Mouse (Mus musculus): ENCODE measurements around the gene Nxn. TPM values are rescaled to one million over a fixed set of nuclear protein-coding genes. Genes with fewer than 3 reads are reported as not detected.
A peak's percentile ranks its signal among the peaks of the same experiment; 100 is the strongest.
"Not testable (repeated sequence)": the region's sequence is repeated elsewhere in the genome, so short reads cannot be mapped to it uniquely, and the experiment has no call there.

Nxn gene
- total RNA-seq, 2 experiments from 2014 or later: 15.5 to 17.4 TPM

DNA sequence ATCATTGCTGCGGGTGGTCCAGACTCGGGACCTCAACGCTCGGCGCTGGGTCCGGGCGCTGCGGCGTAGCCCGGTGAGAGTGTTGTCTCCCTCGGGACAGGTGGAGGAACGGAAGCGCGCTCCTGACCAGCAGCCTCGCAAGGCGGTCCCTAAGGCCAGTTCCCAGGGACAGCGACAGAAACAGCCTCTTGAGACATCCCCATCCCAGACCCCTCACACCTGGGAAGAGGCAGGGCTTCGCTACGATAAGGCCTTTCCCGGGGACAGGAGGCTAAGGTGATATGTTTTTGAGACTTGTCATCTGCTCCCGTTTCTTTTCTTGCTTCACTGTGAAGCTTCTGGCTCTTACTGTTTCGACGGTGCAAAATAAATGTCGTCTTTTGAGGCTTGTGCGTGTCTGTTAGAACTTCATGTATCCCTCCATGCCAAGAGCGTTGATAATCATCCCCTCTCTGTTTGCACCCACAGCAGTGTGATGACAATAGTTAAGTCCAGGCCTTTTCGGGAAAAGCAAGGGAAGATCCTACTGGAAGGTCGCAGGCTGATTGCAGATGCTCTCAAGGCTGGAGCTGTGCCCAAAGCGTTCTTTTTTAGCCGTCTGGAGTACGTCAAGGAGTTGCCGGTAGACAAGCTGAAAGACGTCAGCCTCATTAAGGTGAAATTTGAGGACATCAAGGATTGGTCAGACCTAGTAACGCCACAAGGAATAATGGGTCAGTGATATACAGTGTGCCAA lies 155.0 kb downstream of the Nxn start:
- no peak for DNase-seq
- intact Hi-C loops (cut with DNase I): no loop called here

DNA sequence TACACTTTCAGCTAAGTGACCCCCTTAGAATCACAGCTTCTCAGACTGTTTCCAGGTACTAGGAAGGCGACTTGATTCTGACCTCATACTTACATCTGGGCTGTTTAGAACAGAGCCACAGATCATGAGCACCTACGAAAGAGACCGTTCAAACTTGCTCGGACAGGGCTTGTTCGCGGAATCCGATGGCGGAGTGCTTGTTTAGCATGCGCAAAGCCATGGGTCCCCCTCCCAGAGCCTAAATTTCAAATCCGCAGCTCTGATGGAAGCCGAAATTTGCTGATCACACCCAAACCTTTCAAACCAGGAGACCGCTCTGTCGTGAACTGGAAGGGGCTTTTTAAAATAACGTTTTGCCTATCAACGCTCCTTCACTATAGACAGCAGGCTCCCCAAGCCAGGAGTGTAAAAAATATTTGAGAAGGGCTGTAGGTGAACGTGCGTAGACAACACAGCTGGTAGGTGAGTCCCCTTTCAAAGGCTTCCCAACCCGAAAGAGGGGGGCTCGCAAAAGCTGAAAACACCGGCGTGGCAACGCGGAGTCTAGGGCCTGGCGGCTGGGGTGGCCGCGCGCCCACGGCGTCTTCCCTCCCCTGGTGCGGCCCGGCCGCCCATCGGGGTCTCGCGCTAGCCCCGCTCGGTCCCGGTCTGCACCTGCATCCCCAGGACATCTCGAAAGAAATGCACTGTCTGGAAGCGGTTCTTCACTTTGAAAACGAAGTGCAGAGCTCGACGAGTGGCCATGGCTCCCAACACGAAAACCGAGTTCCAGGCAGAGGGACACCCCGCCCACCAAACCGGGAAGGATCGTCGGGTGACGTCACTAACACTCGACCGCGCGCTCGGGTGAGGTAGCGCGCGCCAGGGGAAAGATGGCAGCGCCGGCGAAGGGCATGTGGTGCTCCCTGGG lies 155.8 kb downstream of the Nxn start, which contains the start of the genes Mrm3 and Glod4:
Gene Mrm3 (plus strand): TSS at position 815 of the 910 bp plus-strand sequence.
Gene Glod4 (minus strand): TSS at position 825 of the 910 bp plus-strand sequence.
- intact Hi-C loops (cut with DNase I): no loop called here
- DNase-seq: peak; percentile 90 to 97

DNA sequence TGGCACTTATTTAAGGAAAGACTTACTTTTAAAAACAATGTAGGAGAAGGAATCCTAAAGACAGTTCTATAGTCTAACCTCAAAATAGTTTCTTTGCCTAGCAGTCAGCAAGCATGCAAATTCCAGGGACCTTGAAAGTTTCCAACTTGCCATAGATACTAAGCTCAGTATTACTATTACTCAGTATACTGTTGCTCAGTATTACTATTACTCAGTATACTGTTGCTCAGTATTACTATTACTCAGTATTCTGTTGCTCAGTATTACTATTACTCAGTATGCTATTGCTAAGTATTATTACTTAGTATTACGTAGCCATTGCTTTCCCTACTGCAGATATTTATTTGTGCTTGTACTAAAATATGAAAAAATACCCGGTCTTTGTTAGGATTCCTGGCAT lies 159.2 kb downstream of the Nxn start:
- intact Hi-C loops (cut with DNase I): no loop called here
- no peak for DNase-seq

DNA sequence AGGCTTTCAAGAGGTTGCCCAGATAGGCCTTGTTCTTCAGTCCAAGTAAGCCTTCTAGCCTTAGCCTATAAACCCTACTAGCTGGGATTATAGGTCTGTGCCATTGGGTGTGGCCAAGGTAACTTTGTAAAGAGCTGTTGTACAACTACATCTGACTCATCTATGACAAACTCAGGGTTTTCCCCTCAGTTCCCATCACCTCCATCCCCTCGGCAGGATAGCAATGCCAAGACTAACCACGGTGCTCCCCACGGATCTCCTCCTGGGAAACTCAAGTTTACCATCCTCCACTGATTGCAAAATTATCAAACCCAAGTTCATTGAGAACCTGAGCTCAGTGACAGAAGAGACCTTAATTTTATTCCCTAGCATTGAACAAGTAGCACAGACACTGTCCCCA lies 162.8 kb downstream of the Nxn start:
- intact Hi-C loops (cut with DNase I): no loop called here
- DNase-seq: no peak

DNA sequence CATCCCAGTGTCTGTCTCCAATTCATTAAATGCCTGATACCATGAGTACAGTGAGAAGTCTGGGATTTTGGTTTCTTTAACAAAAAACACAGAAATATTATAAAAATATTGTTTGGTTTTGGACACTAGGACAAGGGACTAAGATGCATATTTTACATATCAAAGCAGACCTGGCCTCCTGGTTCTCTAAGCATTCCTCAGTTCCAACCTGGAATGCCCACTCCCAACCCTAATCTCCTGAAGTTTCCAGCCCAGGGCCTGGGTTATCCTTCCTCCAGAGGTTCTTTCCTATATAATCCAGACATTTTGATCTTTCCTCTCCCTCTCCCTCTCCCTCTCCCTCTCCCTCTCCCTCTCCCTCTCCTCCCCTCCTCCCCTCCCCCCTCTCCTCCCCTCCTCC lies 173.9 kb downstream of the Nxn start:
- intact Hi-C loops (cut with DNase I): no loop called here
- DNase-seq: no peak

DNA sequence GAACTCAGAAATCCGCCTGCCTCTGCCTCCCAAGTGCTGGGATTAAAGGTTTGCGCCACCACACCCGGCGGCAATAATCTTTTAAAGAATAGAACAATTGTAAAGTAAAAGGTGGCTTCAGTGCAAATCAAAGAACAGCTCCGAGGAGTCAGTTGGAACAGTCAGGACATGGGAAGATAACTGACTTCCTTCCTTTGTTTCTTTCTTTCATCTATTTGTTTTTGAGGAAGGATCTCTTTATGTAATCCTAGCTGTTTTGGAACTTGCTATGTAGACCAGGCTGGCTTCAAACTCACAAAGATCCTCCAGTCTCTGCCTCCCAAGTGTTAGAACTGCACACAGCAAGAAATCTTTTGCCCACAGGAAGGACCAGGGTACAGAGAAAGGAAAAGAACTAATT lies 174.3 kb downstream of the Nxn start:
- no peak for DNase-seq
- intact Hi-C loops (cut with DNase I): no loop called here

DNA sequence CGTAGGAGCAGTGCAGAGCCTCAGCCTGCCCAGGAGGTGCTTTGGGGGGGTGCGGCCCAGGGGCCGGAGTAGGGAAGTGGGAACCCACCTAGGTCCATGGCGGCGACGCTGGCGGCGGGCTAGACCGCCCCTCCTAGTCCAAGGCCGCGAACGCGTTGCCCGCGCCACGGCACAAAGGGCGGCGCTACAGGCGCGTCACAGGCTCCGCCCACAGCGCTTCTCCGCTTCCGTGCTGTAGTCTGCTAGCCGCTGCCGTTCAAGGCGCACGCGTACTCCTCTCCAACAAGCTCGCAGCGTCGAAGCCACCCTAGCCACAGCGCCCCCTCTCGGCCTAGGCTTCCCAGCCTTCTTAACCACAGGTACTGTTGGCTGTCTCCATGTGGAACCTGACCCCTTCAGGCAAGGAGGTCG lies 181.5 kb downstream of the Nxn start, which contains the start of the genes Dbil5 and Gemin4:
Gene Dbil5 (plus strand): TSS at position 219 of the 411 bp plus-strand sequence.
Gene Gemin4 (minus strand): TSS at position 275 of the 411 bp plus-strand sequence.
- intact Hi-C loops (cut with DNase I): no loop called here
- peak; percentile 97 to 98 for DNase-seq

DNA sequence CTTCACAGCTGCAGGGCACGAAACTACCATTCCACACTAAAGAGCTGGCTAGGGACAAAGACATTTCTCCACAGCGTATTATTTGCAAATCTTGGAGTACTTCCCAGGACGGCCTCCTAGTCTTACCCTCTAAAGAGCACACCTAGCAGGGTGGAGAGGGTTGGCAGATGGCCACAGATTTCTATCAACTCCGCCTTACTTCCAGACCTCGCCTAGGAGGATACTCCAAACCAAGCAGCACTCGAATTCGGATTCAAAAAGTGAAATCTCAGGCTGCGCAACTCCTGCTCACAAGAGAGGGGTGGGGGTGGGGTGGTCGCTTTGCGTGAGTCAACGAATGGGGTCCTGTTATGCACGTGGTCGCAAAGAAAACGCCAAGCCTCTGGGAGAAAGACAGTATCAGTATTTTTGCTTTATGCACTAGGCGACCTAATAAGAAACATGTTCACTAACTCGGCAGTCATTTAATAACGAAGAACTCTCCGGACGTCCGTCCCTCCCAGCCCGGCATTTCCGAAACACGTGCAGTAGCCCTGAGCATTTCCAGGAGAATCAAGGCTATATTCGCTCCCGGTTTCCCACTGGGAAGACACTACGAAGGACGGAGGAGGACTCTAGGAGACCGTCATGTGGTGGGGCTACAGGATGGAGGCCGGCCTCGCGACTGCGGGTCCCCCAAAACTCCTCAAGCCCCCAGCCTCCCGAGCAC lies 182.1 kb downstream of the Nxn start:
- peak; percentile 27 to 40 for DNase-seq
- intact Hi-C loops (cut with DNase I): no loop called here

DNA sequence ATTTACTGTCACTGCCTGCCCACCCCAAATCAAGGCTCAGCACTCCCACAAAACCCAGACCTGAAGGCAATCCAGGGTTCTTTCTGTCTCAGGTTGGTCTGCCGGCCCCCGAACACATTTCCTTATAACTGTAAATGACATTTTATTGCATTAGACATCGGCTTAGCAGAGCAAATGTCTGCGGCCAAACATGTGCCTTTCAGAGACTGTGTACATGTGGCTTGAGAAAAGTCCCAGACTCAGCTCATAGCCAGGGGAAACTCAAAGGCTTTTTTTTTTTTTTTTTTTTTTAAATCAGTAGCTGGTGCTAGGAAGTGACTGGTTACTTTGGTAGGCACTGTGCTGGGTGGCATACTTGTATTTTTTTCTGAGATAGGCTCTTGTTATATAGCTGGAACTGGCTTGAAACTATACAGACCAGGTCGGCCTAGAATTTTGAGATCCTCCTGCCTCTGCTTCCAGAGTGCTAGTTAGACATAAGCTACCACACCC lies 182.8 kb downstream of the Nxn start:
- DNase-seq: no peak
- intact Hi-C loops (cut with DNase I): no loop called here

DNA sequence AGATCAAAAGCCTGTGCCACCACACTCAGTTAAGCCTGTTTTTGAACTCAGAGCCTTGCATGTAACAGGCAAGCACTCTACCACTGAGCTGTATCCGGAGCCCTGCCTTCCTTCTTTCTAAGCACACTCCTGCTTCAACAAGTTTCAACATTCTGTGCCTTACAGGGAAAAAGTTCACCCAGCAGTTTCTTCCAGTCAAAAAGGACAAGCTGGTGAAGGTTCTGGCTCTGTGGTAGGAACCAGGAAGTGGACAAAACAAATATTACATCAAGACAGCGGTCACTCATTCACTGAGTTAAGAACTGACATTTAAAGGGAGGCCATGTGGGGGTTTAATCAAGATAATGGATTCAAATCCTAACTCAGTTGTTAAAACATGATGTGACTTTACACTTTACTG lies 183.9 kb downstream of the Nxn start:
- DNase-seq: no peak
- intact Hi-C loops (cut with DNase I): no loop called here

DNA sequence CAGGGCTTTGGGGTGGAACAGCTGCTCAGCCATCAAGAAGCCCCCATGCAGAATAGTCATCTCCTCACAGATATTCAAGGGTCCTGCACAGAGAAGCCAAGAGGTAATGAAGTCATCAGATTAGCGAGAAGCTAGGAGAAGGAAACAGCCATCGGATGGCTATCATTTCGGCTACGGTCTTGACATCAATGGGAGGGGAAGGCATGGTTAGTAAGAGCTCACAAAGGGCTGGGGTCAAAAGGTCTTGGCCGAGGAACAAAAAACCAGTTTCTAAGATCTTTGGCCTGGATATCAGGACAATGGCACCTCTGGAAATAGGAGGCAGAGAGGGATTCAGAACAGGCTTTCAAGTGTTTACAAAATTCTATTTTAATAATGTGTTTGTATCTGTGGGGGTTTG lies 185.1 kb downstream of the Nxn start:
- no peak for DNase-seq
- intact Hi-C loops (cut with DNase I): no loop called here

DNA sequence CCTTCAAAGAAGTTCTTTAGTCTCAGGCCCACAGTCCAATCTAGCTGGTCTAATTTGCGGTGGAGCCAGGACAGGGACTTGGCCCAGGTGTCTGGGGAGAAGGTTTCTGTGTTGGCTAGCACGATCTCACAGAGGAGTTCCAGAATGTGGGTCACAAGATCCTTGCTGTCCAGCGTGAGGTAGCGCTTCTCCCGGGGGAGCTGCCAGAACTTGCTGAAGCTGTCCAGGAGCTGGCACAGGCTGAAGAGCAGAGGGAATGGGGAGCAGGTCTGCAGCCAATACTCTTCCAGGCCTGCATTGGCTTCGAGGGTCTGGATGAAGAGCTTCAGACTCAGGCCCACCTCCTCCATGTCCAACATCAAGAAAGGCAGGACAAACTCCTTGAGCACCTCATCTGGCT lies 187.3 kb downstream of the Nxn start:
- intact Hi-C loops (cut with DNase I); DNase-seq: not testable (repeated sequence)

DNA sequence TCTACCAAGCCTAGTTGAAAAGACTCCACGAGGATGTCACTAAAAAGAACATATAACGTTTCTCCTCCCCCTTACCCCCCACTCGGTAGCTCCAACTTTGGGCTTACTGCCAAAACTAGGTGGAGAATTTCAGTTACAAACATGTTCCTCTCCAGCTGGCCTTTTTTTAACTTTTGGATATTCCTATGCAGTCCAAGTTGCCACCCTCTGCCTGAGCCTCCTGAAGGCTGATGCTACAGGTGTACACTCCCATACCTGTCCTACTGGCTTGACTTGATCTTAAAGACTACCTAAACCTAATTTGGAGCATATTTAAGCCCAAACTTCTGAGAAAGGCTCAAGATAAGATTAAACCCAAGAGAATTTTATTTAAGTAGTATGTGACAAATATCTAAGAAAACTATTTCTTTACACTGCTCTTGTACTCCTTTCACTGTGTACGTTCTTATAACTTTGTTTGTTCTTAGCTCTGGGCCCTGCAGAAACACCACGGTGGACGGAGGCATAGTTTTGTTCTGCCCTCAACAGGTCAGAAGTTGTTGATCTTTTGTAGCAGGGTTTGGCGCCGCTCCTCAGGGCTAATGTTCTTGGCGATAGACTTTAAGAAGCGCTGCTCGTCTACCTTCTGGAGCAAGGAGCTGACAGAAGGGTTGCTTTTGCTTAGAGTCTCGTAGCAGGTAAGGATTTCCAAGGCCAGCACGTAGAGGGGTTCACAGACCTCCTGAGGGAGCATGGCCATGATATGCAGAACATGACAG lies 188.5 kb downstream of the Nxn start:
- DNase-seq: no peak
- intact Hi-C loops (cut with DNase I): no loop called here

Other genes with a start within 250 kb of the Nxn start
- 10 to 100 TPM; 29.1 to 30.9 TPM for gene Vps53, start 219.5 kb downstream of the Nxn start, total RNA-seq (2021)
- gene Fam57a, start 219.5 kb downstream of the Nxn start, total RNA-seq (2021): 1 to 10 TPM; 6.3 to 6.6 TPM
- not detected for gene Dbil5, start 181.5 kb downstream of the Nxn start, total RNA-seq (2021)
- 1 to 10 TPM; 1.8 to 2.6 TPM for gene Gemin4, start 181.5 kb downstream of the Nxn start, total RNA-seq (2021)
- 10 to 100 TPM; 20.6 to 22.8 TPM for gene Mrm3, start 155.4 kb downstream of the Nxn start, total RNA-seq (2021)
- 10 to 100 TPM; 37.7 to 44.7 TPM for gene Glod4, start 155.4 kb downstream of the Nxn start, total RNA-seq (2021)
- 10 to 100 TPM; 41.3 to 46.9 TPM for gene Timm22, start 7.8 kb upstream of the Nxn start, total RNA-seq (2021)
- gene Abr, start 223.2 kb upstream of the Nxn start, total RNA-seq (2021): 10 to 100 TPM; 29.4 to 34.3 TPM